Mouse (Mus musculus): ENCODE results near the gene Tlr5. TPM values are rescaled to one million over a fixed set of nuclear protein-coding genes. Genes with fewer than 3 reads are reported as not detected.

The Tlr5 gene
- polyA plus RNA-seq, 1 experiment, result 1.6 TPM

GRCm38 (mm10) chr1:182914121-182914908, 40.3 kb upstream of the Tlr5 start:
- no peak for DNase-seq (ENCODE audit: low read depth in 1 of 2, low spot score in 2 of 2)
- H3K4me1 ChIP-seq (ENCODE audit: control insufficient read depth, insufficient read depth, insufficient read length), result no peaks in the 10 kb centered on the region
- TF ChIP-seq CTCF (IDR thresholded peaks at IDR 0.05; ENCODE audit: extremely low read depth, insufficient read depth, insufficient read length, insufficient replicate concordance), result no peak
- TF ChIP-seq POLR2A (IDR thresholded peaks at IDR 0.05; ENCODE audit: low read depth, low read length), result no peak
- H3K27me3 ChIP-seq (ENCODE audit: control insufficient read depth, insufficient read depth, low read length), result no peaks in the 10 kb centered on the region
- WGBS, result 88% methylated on average over 4 of the region's 4 CpGs
- no peaks in the 10 kb centered on the region for H3K36me3 ChIP-seq (ENCODE audit: control insufficient read depth, insufficient read depth, low read length)
- H3K4me3 ChIP-seq (ENCODE audit: extremely low read depth, insufficient read depth, insufficient read length), result no peak overlapping the region
- H3K27ac ChIP-seq (ENCODE audit: insufficient read depth, low read length), result no peak overlapping the region

GRCm38 (mm10) chr1:182916166-182916565, 38.4 kb upstream of the Tlr5 start:
- WGBS, result 90% methylated on average over 5 of the region's 5 CpGs

GRCm38 (mm10) chr1:182918718-182919346, 35.8 kb upstream of the Tlr5 start:
- TF ChIP-seq CTCF (IDR thresholded peaks at IDR 0.05; ENCODE audit: extremely low read depth, insufficient read depth, insufficient read length, insufficient replicate concordance), result no peak
- no peak for TF ChIP-seq POLR2A (IDR thresholded peaks at IDR 0.05; ENCODE audit: low read depth, low read length)
- H3K27me3 ChIP-seq (ENCODE audit: control insufficient read depth, insufficient read depth, low read length), result no peaks in the 10 kb centered on the region
- no peaks in the 10 kb centered on the region for H3K4me1 ChIP-seq (ENCODE audit: control insufficient read depth, insufficient read depth, insufficient read length)
- no peak for DNase-seq (ENCODE audit: low read depth in 1 of 2, low spot score in 2 of 2)
- H3K4me3 ChIP-seq (ENCODE audit: extremely low read depth, insufficient read depth, insufficient read length), result no peak overlapping the region
- H3K27ac ChIP-seq (ENCODE audit: insufficient read depth, low read length), result no peak overlapping the region
- no peaks in the 10 kb centered on the region for H3K36me3 ChIP-seq (ENCODE audit: control insufficient read depth, insufficient read depth, low read length)
- WGBS, result 83% methylated on average over 8 of the region's 8 CpGs

More at GRCm38 (mm10) chr1:182916166-182916565, 38.4 kb upstream of the Tlr5 start:
- no peak overlapping the region for H3K4me3 ChIP-seq (ENCODE audit: extremely low read depth, insufficient read depth, insufficient read length)
- DNase-seq (ENCODE audit: low read depth in 1 of 2, low spot score in 2 of 2), result no peak
- no peaks in the 10 kb centered on the region for H3K36me3 ChIP-seq (ENCODE audit: control insufficient read depth, insufficient read depth, low read length)
- H3K27me3 ChIP-seq (ENCODE audit: control insufficient read depth, insufficient read depth, low read length), result no peaks in the 10 kb centered on the region
- TF ChIP-seq CTCF (IDR thresholded peaks at IDR 0.05; ENCODE audit: extremely low read depth, insufficient read depth, insufficient read length, insufficient replicate concordance), result no peak
- TF ChIP-seq POLR2A (IDR thresholded peaks at IDR 0.05; ENCODE audit: low read depth, low read length), result no peak
- no peaks in the 10 kb centered on the region for H3K4me1 ChIP-seq (ENCODE audit: control insufficient read depth, insufficient read depth, insufficient read length)
- no peak overlapping the region for H3K27ac ChIP-seq (ENCODE audit: insufficient read depth, low read length)

- TF ChIP-seq CTCF (IDR thresholded peaks at IDR 0.05; ENCODE audit: extremely low read depth, insufficient read depth, insufficient read length, insufficient replicate concordance), result no peak
- TF ChIP-seq POLR2A (IDR thresholded peaks at IDR 0.05; ENCODE audit: low read depth, low read length), result no peak
- 36% methylated on average over 4 of the region's 4 CpGs for WGBS
- Histone ChIP-seq H3K27me3 (ENCODE audit: control insufficient read depth, insufficient read depth, low read length) (no peaks in the 10 kb centered on the region), H3K27ac (ENCODE audit: insufficient read depth, low read length) (no peak overlapping the region), H3K36me3 (ENCODE audit: control insufficient read depth, insufficient read depth, low read length) (no peaks in the 10 kb centered on the region), H3K4me3 (ENCODE audit: extremely low read depth, insufficient read depth, insufficient read length) (no peak overlapping the region), H3K4me1 (ENCODE audit: control insufficient read depth, insufficient read depth, insufficient read length) (no peaks in the 10 kb centered on the region)
- no peak for DNase-seq (ENCODE audit: low read depth in 1 of 2, low spot score in 2 of 2)
Observed at GRCm38 (mm10) chr1:182922824-182923223, 31.8 kb upstream of the Tlr5 start.

GRCm38 (mm10) chr1:182926465-182926864, 28.1 kb upstream of the Tlr5 start:
- WGBS, result 93% methylated on average over 6 of the region's 6 CpGs
- Histone ChIP-seq H3K27ac (ENCODE audit: insufficient read depth, low read length) (no peak overlapping the region), H3K4me3 (ENCODE audit: extremely low read depth, insufficient read depth, insufficient read length) (no peak overlapping the region), H3K4me1 (ENCODE audit: control insufficient read depth, insufficient read depth, insufficient read length) (no peaks in the 10 kb centered on the region), H3K27me3 (ENCODE audit: control insufficient read depth, insufficient read depth, low read length) (no peaks in the 10 kb centered on the region), H3K36me3 (ENCODE audit: control insufficient read depth, insufficient read depth, low read length) (no peaks in the 10 kb centered on the region)
- TF ChIP-seq CTCF (IDR thresholded peaks at IDR 0.05; ENCODE audit: extremely low read depth, insufficient read depth, insufficient read length, insufficient replicate concordance) (no peak), POLR2A (IDR thresholded peaks at IDR 0.05; ENCODE audit: low read depth, low read length) (no peak)
- DNase-seq (ENCODE audit: low read depth in 1 of 2, low spot score in 2 of 2), result no peak

- no peak for DNase-seq (ENCODE audit: low read depth in 1 of 2, low spot score in 2 of 2)
- 0 out of 2 replicates have a peak overlapping the region, but pooled peaks have one; percentile 3 for H3K4me3 ChIP-seq (ENCODE audit: extremely low read depth, insufficient read depth, insufficient read length)
- WGBS, result 3% methylated on average over 19 of the region's 19 CpGs
- no peaks in the 10 kb centered on the region for H3K4me1 ChIP-seq (ENCODE audit: control insufficient read depth, insufficient read depth, insufficient read length)
- no peaks in the 10 kb centered on the region for H3K36me3 ChIP-seq (ENCODE audit: control insufficient read depth, insufficient read depth, low read length)
- no peak overlapping the region for H3K27ac ChIP-seq (ENCODE audit: insufficient read depth, low read length)
- TF ChIP-seq POLR2A (IDR thresholded peaks at IDR 0.05; ENCODE audit: low read depth, low read length), result no peak
- TF ChIP-seq CTCF (IDR thresholded peaks at IDR 0.05; ENCODE audit: extremely low read depth, insufficient read depth, insufficient read length, insufficient replicate concordance), result no peak
- no peaks in the 10 kb centered on the region for H3K27me3 ChIP-seq (ENCODE audit: control insufficient read depth, insufficient read depth, low read length)
Observed at GRCm38 (mm10) chr1:182927878-182928851, 26.4 kb upstream of the Tlr5 start.
